Mouse (Mus musculus) 3134 (cell line): ENCODE measurements around the gene Bfsp2.
A peak's percentile ranks its signal among the peaks of the same experiment; 100 is the strongest.

Experiments
- DNase-seq: peaks from one replicate; pipeline ENCODE4 v3.0.0-alpha.2; 2011; ENCODE audit warnings: low spot score; ENCODE audit not compliant: insufficient read length; ENCODE audit errors: extremely low read depth

The Bfsp2 gene

DNA sequence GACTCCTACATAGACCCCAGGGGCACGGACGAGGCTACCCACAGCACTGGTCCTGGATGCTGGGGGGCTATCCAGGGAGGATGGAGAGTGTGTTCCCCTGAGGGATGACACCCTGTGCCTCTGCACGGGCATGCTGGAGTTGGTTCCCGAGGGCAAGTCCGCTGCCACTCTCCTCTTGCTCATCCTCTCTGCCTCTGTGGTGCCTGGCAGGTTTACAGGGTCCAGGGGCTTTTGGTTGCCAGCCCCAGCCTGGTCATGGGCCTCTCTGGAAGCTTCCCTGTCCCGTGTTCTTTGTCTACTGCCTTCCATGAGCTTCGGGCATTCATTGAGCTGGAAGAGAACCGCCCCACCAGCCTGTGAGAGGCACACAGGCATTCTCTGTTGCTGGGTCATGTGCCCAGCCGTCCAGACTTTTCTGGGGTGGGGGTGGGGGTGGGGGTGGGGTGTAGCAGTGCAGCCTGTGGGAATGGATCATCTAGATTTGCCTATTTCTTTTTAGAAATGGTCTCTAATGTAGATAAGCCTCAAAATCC is at the start of gene Bfsp2:
Gene Bfsp2 (minus strand): TSS at position 377 of the 533 bp plus-strand sequence.
- no peak for DNase-seq

DNA sequence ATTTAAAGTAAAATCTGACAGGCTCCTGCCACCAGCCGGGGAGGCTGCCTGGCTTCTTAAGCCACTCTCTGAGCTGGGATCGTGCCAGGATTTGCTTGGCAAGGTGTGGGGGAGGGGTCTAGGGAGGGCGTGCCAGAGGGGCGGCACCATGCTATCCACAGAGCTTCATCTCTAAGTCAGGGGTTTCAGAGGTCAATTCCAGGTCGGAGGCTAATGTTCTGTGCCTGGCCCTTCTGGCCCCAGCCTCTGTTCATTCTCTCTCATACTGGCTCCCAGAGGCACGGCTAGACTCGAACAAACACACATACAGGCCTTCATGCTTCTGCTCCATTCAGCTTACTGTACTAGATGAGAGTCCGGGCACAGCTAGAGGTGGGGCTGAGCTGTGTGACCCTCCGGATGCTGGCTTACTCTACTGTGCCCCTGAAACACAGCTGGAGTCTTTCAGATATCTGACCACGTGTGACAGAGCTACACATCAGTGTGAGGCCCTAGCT is 44.9 kb upstream of the Bfsp2 start:
- no peak for DNase-seq

GRCm38 (mm10) chr9:103524600-103524999 is 44.4 kb upstream of the Bfsp2 start:
- DNase-seq = no peak

GRCm38 (mm10) chr9:103523742-103524403 is 43.7 kb upstream of the Bfsp2 start:
- DNase-seq = no peak

GRCm38 (mm10) chr9:103523008-103523407 is 42.8 kb upstream of the Bfsp2 start:
- DNase-seq = no peak

DNA sequence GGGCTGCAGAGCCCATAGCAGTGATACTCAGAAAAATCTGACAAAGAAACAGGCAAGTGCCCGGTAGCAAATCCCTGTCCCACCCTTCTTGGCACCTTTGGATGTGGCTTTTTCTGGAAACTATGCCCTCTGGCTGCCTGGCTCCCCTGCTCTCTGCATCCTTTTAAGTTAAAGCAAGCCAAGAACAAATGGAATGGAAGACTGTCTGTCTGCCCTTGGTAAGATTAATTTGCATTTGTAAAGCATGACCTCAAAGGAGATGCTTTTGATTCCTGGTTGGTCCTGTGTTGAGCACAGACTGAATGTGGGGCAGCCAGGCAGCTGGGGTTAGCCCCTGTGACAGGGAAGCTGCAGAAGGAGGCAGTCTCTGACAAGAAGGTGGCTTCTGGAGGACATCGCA is 33.7 kb upstream of the Bfsp2 start:
- DNase-seq = no peak

DNA sequence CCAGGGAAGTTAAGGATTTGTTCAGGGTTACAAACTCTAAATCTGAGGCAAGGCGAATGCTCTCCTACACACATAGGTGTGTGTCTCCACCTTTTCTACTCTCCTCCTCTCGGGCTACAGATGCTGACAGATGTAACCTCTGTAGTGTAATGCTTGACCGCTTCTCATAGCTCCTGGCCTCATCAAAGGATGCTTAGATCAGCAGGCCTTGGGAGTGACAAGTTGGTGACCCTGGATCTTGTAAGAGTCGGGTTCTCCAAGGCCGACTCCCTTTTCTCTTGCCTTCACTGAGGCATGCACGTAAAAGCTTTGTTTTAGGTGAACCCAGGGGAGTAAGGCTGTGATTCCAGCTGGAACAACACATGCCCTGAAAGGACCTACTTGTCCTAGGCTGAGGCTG is 32.0 kb upstream of the Bfsp2 start:
- no peak for DNase-seq

DNA sequence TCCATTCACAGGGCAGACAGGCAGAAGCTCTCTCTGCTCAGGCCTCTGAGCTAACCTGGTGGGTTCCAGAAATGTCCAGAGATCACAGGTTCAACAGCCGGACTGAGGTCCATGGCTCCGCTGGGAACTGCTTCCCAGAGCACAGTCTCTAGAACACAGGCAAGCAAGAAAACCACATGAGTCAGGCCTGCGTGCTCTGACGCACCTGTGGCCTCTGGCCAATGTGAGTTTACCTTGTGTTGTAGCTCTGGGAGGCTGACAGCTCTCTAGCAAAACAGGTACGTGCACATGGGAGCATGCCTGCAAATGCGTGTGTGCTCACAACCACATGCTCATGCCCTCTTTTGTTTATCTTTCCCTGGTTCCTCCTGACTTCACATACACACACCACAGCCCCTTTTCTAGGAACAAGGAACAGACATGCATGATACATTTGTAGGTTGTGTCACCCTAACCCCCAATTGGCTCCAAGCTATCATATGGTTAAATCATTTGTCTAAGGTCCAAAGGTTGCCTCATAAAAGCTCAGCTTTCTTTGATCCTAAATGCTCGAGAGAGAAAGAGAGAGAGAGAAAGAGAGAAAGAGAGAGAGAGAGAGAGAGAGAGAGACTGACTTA is 26.9 kb upstream of the Bfsp2 start:
- DNase-seq = no peak

GRCm38 (mm10) chr9:103505067-103505466 is 24.8 kb upstream of the Bfsp2 start:
- DNase-seq = no peak

DNA sequence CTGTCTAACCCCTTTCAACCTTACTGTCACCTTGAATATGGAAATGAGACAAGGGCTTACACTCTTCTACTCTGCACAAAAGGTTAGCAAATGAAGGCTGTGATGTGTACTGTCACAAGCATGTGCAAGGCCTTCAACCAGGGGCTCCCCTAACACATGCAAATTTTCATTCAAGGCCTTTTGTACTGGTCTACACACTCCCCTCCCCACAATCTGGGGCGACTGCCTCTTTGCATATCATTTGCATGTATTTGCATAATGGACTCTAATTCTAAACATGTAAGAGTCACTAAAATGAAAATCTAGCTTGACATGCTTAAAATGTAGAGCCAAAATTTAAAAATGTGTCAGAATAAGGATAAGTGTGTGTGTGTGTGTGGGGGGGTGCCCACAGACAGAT is 24.4 kb upstream of the Bfsp2 start:
- no peak for DNase-seq

DNA sequence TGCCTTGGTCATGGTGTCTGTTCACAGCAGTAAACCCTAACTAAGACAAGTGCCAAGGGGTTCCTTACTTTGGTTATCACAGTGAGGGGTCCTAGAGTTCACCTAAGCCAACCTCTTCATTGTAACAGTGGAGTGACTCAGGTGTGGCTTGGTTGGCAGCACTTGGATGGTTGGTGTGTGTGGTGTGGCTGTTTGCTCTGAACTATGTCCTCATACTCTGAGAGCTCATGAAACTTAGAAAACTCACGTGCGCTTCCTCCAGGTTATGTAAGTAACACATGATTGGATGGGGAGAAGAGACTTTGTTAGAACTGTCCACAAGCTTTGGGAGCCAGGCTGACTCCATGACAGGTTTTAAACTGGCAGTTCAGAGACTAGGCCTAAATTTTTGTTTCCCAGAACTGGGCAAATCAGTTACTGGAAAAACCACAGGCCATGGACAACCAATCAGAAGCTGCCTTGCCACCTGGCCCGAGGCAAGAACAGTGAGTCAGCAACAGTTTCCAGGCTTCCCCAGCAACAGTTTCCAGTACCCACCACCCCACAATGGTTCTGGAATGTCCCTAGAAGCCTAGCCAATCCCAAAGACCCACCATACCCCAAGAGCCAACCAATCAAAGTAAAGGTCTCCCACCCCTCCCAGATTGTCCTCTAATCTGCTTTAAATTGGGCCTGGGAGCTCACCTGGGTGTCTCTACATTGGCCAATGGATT is 23.5 kb upstream of the Bfsp2 start:
- DNase-seq = peak; percentile 57

DNA sequence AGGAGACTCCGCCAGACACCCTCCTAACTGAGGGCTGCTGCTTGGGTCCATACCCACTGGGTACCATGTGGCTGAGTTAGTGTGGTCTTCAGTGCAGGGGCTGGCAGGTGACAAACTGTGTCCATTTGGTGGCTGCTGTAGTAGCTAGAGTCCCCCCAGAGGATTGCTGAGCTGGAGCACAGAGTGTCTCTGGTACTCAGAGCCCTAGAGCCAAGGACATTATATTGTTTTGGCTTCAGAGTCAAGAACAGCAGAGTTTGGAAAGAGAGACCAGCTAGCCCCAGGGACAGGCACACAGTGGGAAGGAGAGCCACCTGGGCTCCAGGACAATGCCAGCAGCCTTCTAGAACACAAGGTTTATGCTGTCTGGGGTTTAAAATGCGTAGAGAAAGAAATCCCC is 22.4 kb upstream of the Bfsp2 start:
- no peak for DNase-seq

DNA sequence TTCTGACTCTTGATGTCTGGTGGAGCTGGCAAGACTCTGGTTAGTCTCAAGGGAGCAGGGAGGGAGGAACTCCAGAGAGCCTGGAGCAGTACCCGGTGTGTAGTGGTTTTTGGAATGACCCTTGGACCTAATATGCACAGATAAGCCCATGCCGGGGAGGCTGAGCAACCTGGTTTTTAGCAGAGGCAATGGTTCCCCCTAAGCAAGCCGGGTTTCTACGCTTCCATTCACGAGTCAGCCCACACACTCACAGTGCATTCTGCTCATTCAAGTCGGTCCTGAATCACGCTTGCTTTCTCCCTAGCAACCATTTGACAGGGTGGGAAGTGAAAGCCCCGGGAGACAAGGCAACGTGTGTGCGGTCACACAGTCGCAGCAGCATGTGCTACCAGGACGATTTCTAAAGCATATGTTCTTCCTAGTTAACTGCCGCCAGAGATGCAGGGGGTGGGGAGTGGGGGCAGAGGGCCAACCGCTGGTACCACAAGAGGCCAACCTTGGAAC is 21.7 kb upstream of the Bfsp2 start:
- no peak for DNase-seq

DNA sequence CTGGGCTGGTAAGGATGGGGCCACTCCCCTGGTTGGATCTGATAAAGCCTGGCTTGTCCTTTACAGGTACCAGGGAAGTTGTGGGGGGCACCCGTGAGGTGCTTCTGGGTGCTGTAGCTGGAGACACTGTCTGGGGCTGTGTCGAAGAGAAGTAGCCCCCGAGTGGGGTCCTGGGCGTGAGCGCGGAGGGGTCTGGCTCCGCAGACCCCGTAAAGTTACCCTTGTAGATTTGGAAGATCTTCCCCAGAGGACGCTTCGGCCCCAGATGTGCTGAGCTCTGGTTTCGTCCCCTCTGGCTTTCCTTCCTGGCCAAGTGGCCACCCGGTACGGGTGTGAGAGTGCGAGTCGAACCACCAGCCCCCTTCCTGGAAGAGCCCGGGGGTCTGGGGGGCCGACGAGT is 19.1 kb upstream of the Bfsp2 start:
- DNase-seq = no peak

GRCm38 (mm10) chr9:103498699-103499098 is 18.5 kb upstream of the Bfsp2 start:
- no peak for DNase-seq

- DNase-seq = no peak
Measured at GRCm38 (mm10) chr9:103495391-103495790, 15.2 kb upstream of the Bfsp2 start.

- DNase-seq = peak; percentile 78
Measured at GRCm38 (mm10) chr9:103494346-103495020, 14.3 kb upstream of the Bfsp2 start.

- no peak for DNase-seq
Measured at GRCm38 (mm10) chr9:103491985-103492384, 11.8 kb upstream of the Bfsp2 start.

DNA sequence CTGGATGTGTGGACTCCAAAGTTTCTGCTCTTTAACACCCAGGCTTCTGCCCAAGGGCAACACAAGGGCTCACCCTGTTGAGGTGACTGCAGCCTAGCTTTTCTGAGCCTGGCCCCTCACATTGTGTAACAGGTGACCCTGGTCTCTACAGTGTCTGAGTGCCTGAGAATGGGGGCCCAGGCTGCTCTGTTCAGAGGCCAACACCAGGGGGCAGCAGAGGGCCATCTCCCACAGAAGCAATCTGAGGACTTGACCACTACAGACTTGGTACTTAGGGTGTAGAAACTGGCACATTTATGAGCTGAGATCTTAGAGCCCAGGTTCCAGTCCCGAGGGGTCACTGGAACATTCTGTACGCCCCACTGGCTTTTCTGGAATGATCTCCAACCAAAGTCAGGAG is 10.2 kb upstream of the Bfsp2 start:
- peak; percentile 45 for DNase-seq

DNA sequence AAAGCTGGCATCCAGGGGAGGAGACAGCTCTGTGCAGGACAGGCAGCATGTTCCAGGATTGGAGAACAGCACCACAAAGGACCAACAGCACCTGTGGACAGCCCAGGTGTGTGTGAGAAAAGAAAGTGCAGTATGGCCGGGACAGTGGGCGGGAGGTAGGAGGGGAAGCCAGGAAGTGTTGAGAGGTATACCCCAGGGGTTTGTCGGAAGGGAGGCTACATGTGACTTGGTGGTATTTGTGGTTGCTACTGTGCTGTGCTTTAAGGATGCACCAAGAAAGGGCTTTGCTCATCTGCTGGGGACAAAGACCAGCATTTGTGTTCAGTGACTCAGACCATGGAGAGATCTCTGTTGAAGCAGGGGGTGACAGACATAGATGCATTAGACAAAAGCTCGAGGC is 9.7 kb upstream of the Bfsp2 start:
- no peak for DNase-seq

- DNase-seq = no peak
Measured at GRCm38 (mm10) chr9:103489096-103489495, 8.9 kb upstream of the Bfsp2 start.
